Mouse (Mus musculus) testis, adult 2 months (tissue): ENCODE measurements around the gene Dpp6.

Source experiments
- CTCF ChIP-seq: fragments of 200-500 bp; IDR thresholded peaks from 2 replicates; pipeline ENCODE4 v1.5.1; 2012; ENCODE audit warnings: low read depth, mild to moderate bottlenecking, inconsistent platforms, low read length, moderate library complexity; ENCODE audit not compliant: control insufficient read depth, insufficient read depth, insufficient replicate concordance
- POLR2A ChIP-seq: fragments of 200-500 bp; IDR thresholded peaks from 2 replicates; pipeline ENCODE4 v1.6.1; 2012; ENCODE audit warnings: low read depth, mild to moderate bottlenecking, inconsistent platforms, low read length, moderate library complexity; ENCODE audit not compliant: control insufficient read depth

DNA sequence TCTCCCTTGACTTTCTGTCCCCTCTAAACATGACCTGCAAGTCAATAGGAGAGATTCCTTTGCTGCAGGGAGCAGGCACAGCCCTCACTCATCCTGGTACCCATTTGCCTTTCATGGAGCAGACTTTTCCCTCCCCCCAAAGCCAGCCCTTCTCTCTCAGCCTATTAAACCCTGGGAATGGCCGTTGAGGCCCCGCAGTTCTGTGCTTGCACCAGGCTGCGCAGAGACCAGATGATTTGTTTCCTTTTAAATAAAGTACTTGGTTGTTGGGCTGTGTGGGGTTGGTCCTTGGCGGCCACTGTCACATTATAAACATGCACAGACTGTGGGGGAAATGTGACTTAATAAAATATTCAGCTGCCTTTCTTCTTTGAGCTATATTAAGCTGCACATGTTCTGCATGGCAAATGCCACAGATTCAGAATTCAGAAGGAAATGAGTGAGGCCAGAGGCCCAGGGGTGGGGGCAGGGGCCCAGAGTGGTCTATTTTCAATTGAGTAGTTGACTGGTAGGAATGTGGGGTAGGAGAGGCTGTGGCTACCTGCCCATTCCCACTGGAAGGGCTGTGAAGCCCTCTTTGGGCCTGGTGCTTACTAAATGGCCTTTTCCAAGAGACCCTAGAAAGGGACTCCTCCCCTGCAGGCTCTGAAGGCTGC, 489.6 kb downstream of the Dpp6 start:
- TF ChIP-seq POLR2A, result no peak
- TF ChIP-seq CTCF, result no peak
